Mouse (Mus musculus) myocyte (in vitro differentiated cells): ENCODE data around the gene Kcng3. TPM values are rescaled to one million over a fixed set of nuclear protein-coding genes. Genes with fewer than 3 reads are reported as not detected.

Experiments used
- H3K27me3 ChIP-seq: one replicate; pipeline ENCODE4 v1.6.1; 2011; ENCODE audit not compliant: control insufficient read depth, insufficient read depth, insufficient read length
- H3K36me3 ChIP-seq: one replicate; pipeline ENCODE4 v1.6.1; 2011; ENCODE audit not compliant: control insufficient read depth, insufficient read depth
- H3K4me2 ChIP-seq: one replicate; pipeline ENCODE4 v1.6.1; 2011; ENCODE audit warnings: low read depth, control low read depth
- H3K4me3 ChIP-seq: one replicate; pipeline ENCODE4 v1.5.1; 2011; ENCODE audit warnings: mild to moderate bottlenecking, control low read depth, moderate library complexity
- H3K79me2 ChIP-seq: one replicate; pipeline ENCODE4 v1.6.1; 2011; ENCODE audit not compliant: control insufficient read depth, insufficient read depth
- H3ac ChIP-seq: one replicate; pipeline ENCODE4 v1.6.1; 2011; ENCODE audit not compliant: control insufficient read depth, insufficient read length
- CEBPB ChIP-seq: IDR thresholded peaks from 2 replicates; pipeline ENCODE4 v1.6.1; 2011; ENCODE audit warnings: mild to moderate bottlenecking, moderate library complexity; ENCODE audit not compliant: poor library complexity, insufficient read depth, severe bottlenecking
- E2F4 ChIP-seq: IDR thresholded peaks from one replicate; pipeline ENCODE4 v1.6.1; 2011; ENCODE audit warnings: mild to moderate bottlenecking, control low read depth, moderate library complexity; ENCODE audit not compliant: insufficient read depth
- MAX ChIP-seq: IDR thresholded peaks from one replicate; pipeline ENCODE4 v1.6.1; 2011; ENCODE audit warnings: low read depth, mild to moderate bottlenecking, control low read depth
- MYOD1 ChIP-seq, 3 experiments: IDR thresholded peaks; one replicate each; pipeline ENCODE4 v1.6.1; 2011; ENCODE audit warnings: control low read depth in 2 of 3, low read depth in 2 of 3, mild to moderate bottlenecking in 2 of 3, moderate library complexity in 1 of 3; ENCODE audit not compliant: insufficient read length in 2 of 3, control insufficient read depth in 1 of 3
- MYOG ChIP-seq, 3 experiments: IDR thresholded peaks; one replicate each; pipeline ENCODE4 v1.6.1; 2011; ENCODE audit warnings: control low read depth in 2 of 3, low read depth in 2 of 3, mild to moderate bottlenecking in 2 of 3; ENCODE audit not compliant: insufficient read length in 2 of 3, control insufficient read depth in 1 of 3, insufficient read depth in 1 of 3
- POLR2A ChIP-seq: IDR thresholded peaks from one replicate; pipeline ENCODE4 v1.6.1; 2011; ENCODE audit warnings: low read depth, mild to moderate bottlenecking, control low read depth, moderate library complexity; ENCODE audit not compliant: insufficient read length
- POLR2AphosphoS2 ChIP-seq: IDR thresholded peaks from one replicate; pipeline ENCODE4 v1.6.1; 2011; ENCODE audit warnings: low read depth, control low read depth; ENCODE audit not compliant: insufficient read length
- REST ChIP-seq: IDR thresholded peaks from one replicate; pipeline ENCODE4 v1.6.1; 2011; ENCODE audit warnings: mild to moderate bottlenecking, control low read depth, moderate library complexity; ENCODE audit not compliant: insufficient read depth, insufficient read length
- SRF ChIP-seq: IDR thresholded peaks from one replicate; pipeline ENCODE4 v1.6.1; 2011; ENCODE audit warnings: low read depth; ENCODE audit not compliant: control insufficient read depth, insufficient read length
- TCF12 ChIP-seq: IDR thresholded peaks from one replicate; pipeline ENCODE4 v1.6.1; 2011; ENCODE audit warnings: mild to moderate bottlenecking, control low read depth; ENCODE audit not compliant: poor library complexity, insufficient read depth, severe bottlenecking
- TCF3 ChIP-seq: IDR thresholded peaks from one replicate; pipeline ENCODE4 v1.6.1; 2011; ENCODE audit warnings: low read depth, control low read depth; ENCODE audit not compliant: insufficient read length
- USF1 ChIP-seq: IDR thresholded peaks from one replicate; pipeline ENCODE4 v1.6.1; 2011; ENCODE audit warnings: low read depth, mild to moderate bottlenecking, control low read depth, moderate library complexity
- polyA plus RNA-seq: library from polyadenylated mRNA; unstranded; fragments of >200 nt; fragmentation: generic; extraction: Trizol; gene quantifications from one replicate; pipeline ENCODE4 v1.2.1, GENCODE M21; 2012; ENCODE audit warnings: missing spikeins

Gene Kcng3
- polyA plus RNA-seq, 1 experiment = not detected

GRCm38 (mm10) chr17:83600976-83601375 lies 30.7 kb downstream of the Kcng3 start:
- no peak overlapping the region for H3ac ChIP-seq
- H3K4me2 ChIP-seq = no peak overlapping the region
- no peaks in the 10 kb centered on the region for H3K36me3 ChIP-seq
- no peaks in the 10 kb centered on the region for H3K27me3 ChIP-seq
- no peak for TF ChIP-seq MAX
- H3K4me3 ChIP-seq = no peak overlapping the region
- no peaks in the 10 kb centered on the region for H3K79me2 ChIP-seq

GRCm38 (mm10) chr17:83595966-83596365 lies 35.7 kb downstream of the Kcng3 start:
- TF ChIP-seq TCF3 (no peak), TCF12 (no peak)
- Histone ChIP-seq H3K4me2 (no peak overlapping the region), H3ac (no peak overlapping the region), H3K4me3 (no peak overlapping the region), H3K36me3 (no peaks in the 10 kb centered on the region), H3K27me3 (no peaks in the 10 kb centered on the region), H3K79me2 (no peaks in the 10 kb centered on the region)

GRCm38 (mm10) chr17:83594526-83594925 lies 37.2 kb downstream of the Kcng3 start:
- Histone ChIP-seq H3K27me3 (no peaks in the 10 kb centered on the region), H3ac (no peak overlapping the region), H3K79me2 (no peaks in the 10 kb centered on the region), H3K4me2 (no peak overlapping the region), H3K4me3 (no peak overlapping the region), H3K36me3 (no peaks in the 10 kb centered on the region)
- no peak for TF ChIP-seq POLR2A
- TF ChIP-seq REST = no peak
- TF ChIP-seq USF1 = no peak
- no peak for TF ChIP-seq E2F4
- no peak for TF ChIP-seq TCF3
- TF ChIP-seq TCF12 = no peak
- no peak for TF ChIP-seq POLR2AphosphoS2
- no peak for TF ChIP-seq CEBPB
- no peak for TF ChIP-seq MAX
- no peak for TF ChIP-seq SRF
- TF ChIP-seq MYOD1 (IDR thresholded peaks at IDR 0.05; ENCODE audit: control insufficient read depth in 1 of 3, insufficient read length in 2 of 3, low read depth in 2 of 3) = no peak

GRCm38 (mm10) chr17:83593396-83593795 lies 38.3 kb downstream of the Kcng3 start:
- no peaks in the 10 kb centered on the region for H3K79me2 ChIP-seq
- H3K4me3 ChIP-seq = no peak overlapping the region
- no peaks in the 10 kb centered on the region for H3K36me3 ChIP-seq
- TF ChIP-seq CEBPB (no peak), TCF12 (no peak), TCF3 (no peak), MYOG (IDR thresholded peaks at IDR 0.05; ENCODE audit: control insufficient read depth in 1 of 3, insufficient read depth in 1 of 3, insufficient read length in 2 of 3, low read depth in 2 of 3) (no peak), SRF (no peak), USF1 (no peak), E2F4 (no peak), REST (no peak), POLR2A (no peak), POLR2AphosphoS2 (no peak), MAX (no peak), MYOD1 (IDR thresholded peaks at IDR 0.05; ENCODE audit: control insufficient read depth in 1 of 3, insufficient read length in 2 of 3, low read depth in 2 of 3) (no peak)
- H3ac ChIP-seq = no peak overlapping the region
- no peaks in the 10 kb centered on the region for H3K27me3 ChIP-seq
- no peak overlapping the region for H3K4me2 ChIP-seq

GRCm38 (mm10) chr17:83588663-83589341 lies 42.9 kb downstream of the Kcng3 start:
- H3K4me2 ChIP-seq = no peak overlapping the region
- no peak overlapping the region for H3K4me3 ChIP-seq
- H3K27me3 ChIP-seq = no peaks in the 10 kb centered on the region
- H3K36me3 ChIP-seq = no peaks in the 10 kb centered on the region
- no peak overlapping the region for H3ac ChIP-seq
- no peaks in the 10 kb centered on the region for H3K79me2 ChIP-seq
- TF ChIP-seq MAX = no peak
- no peak for TF ChIP-seq MYOD1 (IDR thresholded peaks at IDR 0.05; ENCODE audit: control insufficient read depth in 1 of 3, insufficient read length in 2 of 3, low read depth in 2 of 3)
- no peak for TF ChIP-seq SRF
- TF ChIP-seq USF1 = no peak
- TF ChIP-seq CEBPB = no peak
- no peak for TF ChIP-seq MYOG (IDR thresholded peaks at IDR 0.05; ENCODE audit: control insufficient read depth in 1 of 3, insufficient read depth in 1 of 3, insufficient read length in 2 of 3, low read depth in 2 of 3)

GRCm38 (mm10) chr17:83587731-83588130 lies 44.0 kb downstream of the Kcng3 start:
- no peaks in the 10 kb centered on the region for H3K79me2 ChIP-seq
- no peak for TF ChIP-seq USF1
- no peak for TF ChIP-seq E2F4
- no peak for TF ChIP-seq CEBPB
- no peak for TF ChIP-seq POLR2A
- no peak for TF ChIP-seq TCF3
- TF ChIP-seq POLR2AphosphoS2 = no peak
- TF ChIP-seq MAX = no peak
- no peak for TF ChIP-seq SRF
- TF ChIP-seq REST = no peak
- TF ChIP-seq MYOD1 (IDR thresholded peaks at IDR 0.05; ENCODE audit: control insufficient read depth in 1 of 3, insufficient read length in 2 of 3, low read depth in 2 of 3) = no peak
- no peak for TF ChIP-seq TCF12
- TF ChIP-seq MYOG (IDR thresholded peaks at IDR 0.05; ENCODE audit: control insufficient read depth in 1 of 3, insufficient read depth in 1 of 3, insufficient read length in 2 of 3, low read depth in 2 of 3) = no peak
- H3ac ChIP-seq = no peak overlapping the region
- no peak overlapping the region for H3K4me3 ChIP-seq
- no peak overlapping the region for H3K4me2 ChIP-seq
- H3K27me3 ChIP-seq = no peaks in the 10 kb centered on the region
- H3K36me3 ChIP-seq = no peaks in the 10 kb centered on the region
